Mouse (Mus musculus): ENCODE results near the gene Nr6a1. TPM values are rescaled to one million over a fixed set of nuclear protein-coding genes. Genes with fewer than 3 reads are reported as not detected.

Nr6a1 gene
- polyA plus RNA-seq, 1 experiment from 2014 or later: 0.51 TPM

- Histone ChIP-seq H3K4me1 (replicated peaks; ENCODE audit: insufficient read depth, low read length) (no peaks in the 10 kb centered on the region), H3K36me3 (ENCODE audit: insufficient read depth, low read length) (no peaks in the 10 kb centered on the region), H3K9ac (ENCODE audit: low read depth, low read length) (no peak overlapping the region), H3K4me3 (replicated peaks; ENCODE audit: low read depth, low read length) (no peak overlapping the region), H3K27ac (no peak overlapping the region), H3K9me3 (replicated peaks; ENCODE audit: low read length) (no peaks in the 10 kb centered on the region), H3K4me2 (ENCODE audit: low read length) (no peak overlapping the region), H3K27me3 (ENCODE audit: insufficient read depth, low read length) (no peaks in the 10 kb centered on the region)
- WGBS: 90% methylated on average over 2 of the region's 2 CpGs
- ATAC-seq (replicated peaks; ENCODE audit: low FRiP score, low read depth) (no peak), DNase-seq (ENCODE audit: low spot score) (no peak)
- no peak for TF ChIP-seq CTCF (IDR thresholded peaks at IDR 0.05; ENCODE audit: low read depth)
Observed at GRCm38 (mm10) chr2:38774936-38775335, 152.6 kb downstream of the Nr6a1 start.

DNA sequence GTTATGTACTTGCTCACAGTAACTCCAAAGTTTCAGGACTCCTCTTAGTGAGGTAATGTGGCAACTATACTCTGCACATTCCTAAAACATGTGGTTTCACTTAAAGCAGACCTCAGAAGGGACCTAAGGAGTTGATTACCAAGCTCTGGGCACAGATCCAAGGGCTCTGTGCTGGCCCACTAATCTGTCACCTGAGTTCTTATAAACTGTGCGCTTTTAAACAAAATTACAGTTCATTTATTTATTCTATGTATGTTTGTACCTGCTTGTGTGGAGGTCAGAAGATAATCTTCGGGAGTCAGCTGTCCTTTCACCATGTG is 156.1 kb downstream of the Nr6a1 start:
- Histone ChIP-seq H3K4me2 (ENCODE audit: low read length) (no peak overlapping the region), H3K36me3 (ENCODE audit: insufficient read depth, low read length) (no peaks in the 10 kb centered on the region), H3K9me3 (replicated peaks; ENCODE audit: low read length) (no peaks in the 10 kb centered on the region), H3K4me3 (replicated peaks; ENCODE audit: low read depth, low read length) (no peak overlapping the region), H3K27ac (no peak overlapping the region), H3K9ac (ENCODE audit: low read depth, low read length) (no peak overlapping the region), H3K4me1 (replicated peaks; ENCODE audit: insufficient read depth, low read length) (no peaks in the 10 kb centered on the region), H3K27me3 (ENCODE audit: insufficient read depth, low read length) (no peaks in the 10 kb centered on the region)
- ATAC-seq (replicated peaks; ENCODE audit: low FRiP score, low read depth): no peak
- WGBS: 45% methylated on average over 2 of the region's 2 CpGs
- no peak for TF ChIP-seq CTCF (IDR thresholded peaks at IDR 0.05; ENCODE audit: low read depth)
- peak; percentile 24 for DNase-seq (ENCODE audit: low spot score)

- TF ChIP-seq CTCF (IDR thresholded peaks at IDR 0.05; ENCODE audit: low read depth): no peak
- H3K36me3 ChIP-seq (ENCODE audit: insufficient read depth, low read length): no peaks in the 10 kb centered on the region
- ATAC-seq (replicated peaks; ENCODE audit: low FRiP score, low read depth) (no peak), DNase-seq (ENCODE audit: low spot score) (no peak)
- no peak overlapping the region for H3K4me3 ChIP-seq (replicated peaks; ENCODE audit: low read depth, low read length)
- H3K4me2 ChIP-seq (ENCODE audit: low read length): no peak overlapping the region
- no peak overlapping the region for H3K9ac ChIP-seq (ENCODE audit: low read depth, low read length)
- H3K27me3 ChIP-seq (ENCODE audit: insufficient read depth, low read length): no peaks in the 10 kb centered on the region
- H3K9me3 ChIP-seq (replicated peaks; ENCODE audit: low read length): no peaks in the 10 kb centered on the region
- WGBS: 72% methylated on average over 5 of the region's 5 CpGs
- no peaks in the 10 kb centered on the region for H3K4me1 ChIP-seq (replicated peaks; ENCODE audit: insufficient read depth, low read length)
- H3K27ac ChIP-seq: no peak overlapping the region
Observed at GRCm38 (mm10) chr2:38770772-38771477, 156.6 kb downstream of the Nr6a1 start.

DNA sequence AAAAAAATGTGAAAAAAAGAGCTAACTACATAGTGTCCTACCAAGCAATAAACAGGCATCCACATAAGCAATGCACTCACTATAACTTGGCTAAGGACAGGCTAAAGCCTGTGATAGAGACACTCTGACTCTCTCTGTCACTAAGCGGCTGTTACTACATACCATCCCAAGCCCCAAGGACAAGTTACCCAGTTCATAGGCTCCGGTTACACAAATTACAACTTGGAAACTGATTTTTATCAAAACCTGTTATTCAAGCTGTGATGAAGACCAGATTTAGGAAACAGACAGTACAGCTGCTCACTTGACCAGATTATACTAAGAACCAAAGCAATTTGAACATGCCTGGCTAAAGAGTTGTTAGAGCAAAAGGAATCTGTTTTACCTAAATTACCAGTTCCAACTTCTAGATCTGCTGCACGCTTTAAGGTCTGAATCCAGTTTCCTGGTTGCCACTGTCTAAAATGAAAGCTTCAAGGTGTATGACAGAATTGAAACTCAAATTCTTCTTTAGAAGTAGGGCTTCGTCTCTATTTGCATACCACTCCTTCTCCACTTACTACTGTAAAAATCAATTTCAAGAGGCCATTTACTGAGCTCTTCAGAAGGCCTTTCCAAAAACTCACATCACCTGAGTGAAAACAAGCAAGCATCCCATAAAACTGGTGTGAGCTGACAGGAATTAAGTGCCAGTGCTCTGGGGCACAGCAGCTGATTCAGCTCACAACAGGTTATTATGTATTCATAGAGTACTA is 160.1 kb downstream of the Nr6a1 start:
- Histone ChIP-seq H3K27ac (no peak overlapping the region), H3K4me2 (ENCODE audit: low read length) (no peak overlapping the region), H3K36me3 (ENCODE audit: insufficient read depth, low read length) (no peaks in the 10 kb centered on the region), H3K4me3 (replicated peaks; ENCODE audit: low read depth, low read length) (no peak overlapping the region), H3K9me3 (replicated peaks; ENCODE audit: low read length) (no peaks in the 10 kb centered on the region), H3K9ac (ENCODE audit: low read depth, low read length) (no peak overlapping the region), H3K4me1 (replicated peaks; ENCODE audit: insufficient read depth, low read length) (no peaks in the 10 kb centered on the region), H3K27me3 (ENCODE audit: insufficient read depth, low read length) (no peaks in the 10 kb centered on the region)
- DNase-seq (ENCODE audit: low spot score) (no peak), ATAC-seq (replicated peaks; ENCODE audit: low FRiP score, low read depth) (no peak)
- WGBS: 77% methylated on average over 4 of the region's 4 CpGs
- TF ChIP-seq CTCF (IDR thresholded peaks at IDR 0.05; ENCODE audit: low read depth): no peak

- no peaks in the 10 kb centered on the region for H3K9me3 ChIP-seq (replicated peaks; ENCODE audit: low read length)
- no peak for TF ChIP-seq CTCF (IDR thresholded peaks at IDR 0.05; ENCODE audit: low read depth)
- no peak overlapping the region for H3K4me3 ChIP-seq (replicated peaks; ENCODE audit: low read depth, low read length)
- no peak overlapping the region for H3K4me2 ChIP-seq (ENCODE audit: low read length)
- no peak for DNase-seq (ENCODE audit: low spot score)
- ATAC-seq (replicated peaks; ENCODE audit: low FRiP score, low read depth): no peak
- H3K27me3 ChIP-seq (ENCODE audit: insufficient read depth, low read length): no peaks in the 10 kb centered on the region
- H3K9ac ChIP-seq (ENCODE audit: low read depth, low read length): no peak overlapping the region
- no peaks in the 10 kb centered on the region for H3K4me1 ChIP-seq (replicated peaks; ENCODE audit: insufficient read depth, low read length)
- 76% methylated on average over 3 of the region's 3 CpGs for WGBS
- no peak overlapping the region for H3K27ac ChIP-seq
- no peaks in the 10 kb centered on the region for H3K36me3 ChIP-seq (ENCODE audit: insufficient read depth, low read length)
Observed at GRCm38 (mm10) chr2:38739847-38740246, 187.6 kb downstream of the Nr6a1 start.

GRCm38 (mm10) chr2:38739410-38739809 is 188.1 kb downstream of the Nr6a1 start:
- ATAC-seq (replicated peaks; ENCODE audit: low FRiP score, low read depth) (no peak; the same call in 1 of the 2 replicates), DNase-seq (ENCODE audit: low spot score) (peak; percentile 79)
- WGBS: 19% methylated on average over 7 of the region's 7 CpGs
- no peaks in the 10 kb centered on the region for H3K9me3 ChIP-seq (replicated peaks; ENCODE audit: low read length)
- H3K4me3 ChIP-seq (replicated peaks; ENCODE audit: low read depth, low read length): no peak overlapping the region
- H3K36me3 ChIP-seq (ENCODE audit: insufficient read depth, low read length): no peaks in the 10 kb centered on the region
- TF ChIP-seq CTCF (IDR thresholded peaks at IDR 0.05; ENCODE audit: low read depth): peak; percentile 92
- H3K4me2 ChIP-seq (ENCODE audit: low read length): no peak overlapping the region
- no peak overlapping the region for H3K9ac ChIP-seq (ENCODE audit: low read depth, low read length)
- H3K27ac ChIP-seq: no peak overlapping the region
- no peaks in the 10 kb centered on the region for H3K4me1 ChIP-seq (replicated peaks; ENCODE audit: insufficient read depth, low read length)
- no peaks in the 10 kb centered on the region for H3K27me3 ChIP-seq (ENCODE audit: insufficient read depth, low read length)

Measured in kidney, postnatal 0 days (tissue).